Mouse (Mus musculus) layer of hippocampus, postnatal 25 days (tissue): Measurements from ENCODE around the gene Gm29276. TPM values are rescaled to one million over a fixed set of nuclear protein-coding genes. Genes with fewer than 3 reads are reported as not detected.
"Not testable (repeated sequence)": the region's sequence is repeated elsewhere in the genome, so short reads cannot be mapped to it uniquely, and the experiment has no call there.

Experiments
- DNase-seq, 2 experiments: peaks; one replicate each; pipeline ENCODE4 v3.0.0; 2022; ENCODE audit warnings: mixed read lengths in 2 of 2, low spot score in 1 of 2; ENCODE audit errors: extremely low spot score in 1 of 2
- total RNA-seq, 2 experiments: library from RNA; stranded (reverse); gene quantifications; 2 replicates each; pipeline ENCODE4 v1.2.3; 2021

The Gm29276 gene
- not detected for total RNA-seq

DNA sequence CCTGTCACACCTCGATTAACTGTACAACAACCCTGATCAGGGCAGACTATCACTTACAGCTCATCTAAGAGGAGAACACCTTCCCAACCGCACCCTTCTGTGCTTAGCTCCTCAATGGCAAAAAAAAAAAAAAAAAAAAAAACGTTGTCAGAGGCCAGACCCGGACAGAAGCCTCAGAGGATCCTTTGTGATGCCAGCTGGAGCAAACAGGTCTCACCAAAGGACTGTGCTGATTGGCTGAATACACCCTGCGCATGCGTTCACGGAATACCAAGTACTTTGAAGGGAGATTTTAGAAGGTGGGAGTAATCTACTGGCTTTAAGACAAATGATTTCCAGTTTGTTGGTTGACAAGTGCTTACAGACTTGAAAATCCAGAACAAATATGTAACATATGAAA, at the start of gene Gm29276:
Gene Gm29276 (minus strand): TSS at position 101 of the 400 bp plus-strand sequence.
- DNase-seq: not testable (repeated sequence)
